Mouse (Mus musculus) embryonic fibroblast, embryonic 13.5 days (primary cell): ENCODE data around the gene Rhox4c. TPM values are rescaled to one million over a fixed set of nuclear protein-coding genes. Genes with fewer than 3 reads are reported as not detected.
"Not testable (repeated sequence)": the region's sequence is repeated elsewhere in the genome, so short reads cannot be mapped to it uniquely, and the experiment has no call there.

ENCODE experiments used
- H3K27ac ChIP-seq: 2 replicates; pipeline ENCODE4 v1.5.1; 2012; ENCODE audit warnings: low read length, control low read depth, inconsistent platforms; ENCODE audit not compliant: insufficient read depth
- H3K4me1 ChIP-seq: 2 replicates; pipeline ENCODE4 v1.6.1; 2011; ENCODE audit warnings: low read length; ENCODE audit not compliant: control insufficient read depth, insufficient read depth
- H3K4me3 ChIP-seq: 2 replicates; pipeline ENCODE4 v1.5.1; 2011; ENCODE audit warnings: mild to moderate bottlenecking, control low read depth, low read length; ENCODE audit not compliant: insufficient read depth
- polyA plus RNA-seq: library from polyadenylated mRNA; stranded (reverse); fragments of >200 nt; gene quantifications from 2 replicates; pipeline ENCODE4 v1.2.4, GENCODE M21; 2011; ENCODE audit warnings: low read depth; ENCODE audit not compliant: missing spikeins, insufficient read length

Rhox4c gene
- polyA plus RNA-seq = not detected in 2 replicates

DNA sequence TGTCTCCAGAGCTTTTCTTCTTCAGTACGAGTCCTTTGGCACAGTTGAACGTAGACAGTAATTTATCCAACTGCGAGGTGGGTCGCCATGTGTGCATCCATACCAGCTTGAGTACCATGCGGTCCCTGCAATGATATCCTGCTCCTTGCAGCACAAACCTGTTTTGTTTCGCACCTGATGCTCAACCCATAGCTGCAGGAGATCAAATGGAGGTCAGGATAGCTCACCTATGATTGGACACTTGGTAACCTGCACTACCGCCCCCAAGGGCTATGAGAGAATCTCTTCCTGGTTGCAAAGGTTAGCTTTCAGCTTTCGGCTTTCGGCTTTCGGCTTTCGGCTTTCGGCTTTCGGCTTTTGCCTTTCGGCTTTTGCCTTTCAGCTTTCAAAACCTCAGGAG is at the start of gene Rhox4c:
TSS of gene Rhox4c (plus strand) at position 301 of the 400 bp plus-strand sequence.
- H3K27ac ChIP-seq, H3K4me3 ChIP-seq, H3K4me1 ChIP-seq: not testable (repeated sequence)

DNA sequence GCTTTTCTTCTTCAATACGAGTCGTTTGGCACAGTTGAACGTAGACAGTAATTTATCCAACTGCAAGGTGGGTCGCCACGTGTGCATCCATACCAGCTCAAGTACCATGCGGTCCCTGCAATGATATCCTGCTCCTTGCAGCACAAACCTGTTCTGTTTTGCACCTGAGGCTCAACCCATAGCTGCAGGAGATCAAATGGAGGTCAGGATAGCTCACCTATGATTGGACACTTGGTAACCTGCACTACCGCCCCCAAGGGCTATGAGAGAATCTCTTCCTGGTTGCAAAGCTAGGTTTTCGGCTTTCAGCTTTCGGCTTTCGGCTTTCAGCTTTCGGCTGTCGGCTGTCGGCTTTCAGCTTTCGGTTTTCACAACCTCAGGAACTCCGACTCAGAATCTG is 47.9 kb upstream of the Rhox4c start, which contains the start of gene Rhox4b:
TSS of gene Rhox4b (plus strand) at position 301 of the 400 bp plus-strand sequence.
- H3K4me3 ChIP-seq, H3K27ac ChIP-seq: not testable (repeated sequence)

DNA sequence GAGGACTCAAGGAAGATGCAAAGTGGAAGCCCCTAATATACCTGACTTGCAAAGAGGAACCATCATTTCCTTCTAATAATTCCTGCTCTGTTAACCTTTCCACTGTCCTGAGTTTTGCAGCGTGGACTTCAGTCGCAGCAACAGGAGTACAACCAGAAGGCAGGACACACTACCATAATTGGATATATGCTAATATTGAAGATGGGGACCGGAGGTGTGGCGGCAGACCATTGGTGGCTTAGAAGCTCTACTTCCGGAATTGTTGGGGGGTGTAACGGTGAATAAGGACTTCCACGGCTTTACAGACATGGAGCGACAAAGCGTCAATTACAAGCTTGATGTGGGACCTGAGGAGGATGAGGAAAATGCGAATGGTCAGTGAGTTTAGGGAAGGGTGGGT is 26.8 kb upstream of the Rhox4c start, which contains the start of gene Rhox2c:
TSS of gene Rhox2c (plus strand) at position 301 of the 400 bp plus-strand sequence.
- H3K27ac ChIP-seq, H3K4me3 ChIP-seq, H3K4me1 ChIP-seq: not testable (repeated sequence)

More for the DNA sequence above, 47.9 kb upstream of the Rhox4c start, which contains the start of gene Rhox4b:
- H3K4me1 ChIP-seq = not testable (repeated sequence)

DNA sequence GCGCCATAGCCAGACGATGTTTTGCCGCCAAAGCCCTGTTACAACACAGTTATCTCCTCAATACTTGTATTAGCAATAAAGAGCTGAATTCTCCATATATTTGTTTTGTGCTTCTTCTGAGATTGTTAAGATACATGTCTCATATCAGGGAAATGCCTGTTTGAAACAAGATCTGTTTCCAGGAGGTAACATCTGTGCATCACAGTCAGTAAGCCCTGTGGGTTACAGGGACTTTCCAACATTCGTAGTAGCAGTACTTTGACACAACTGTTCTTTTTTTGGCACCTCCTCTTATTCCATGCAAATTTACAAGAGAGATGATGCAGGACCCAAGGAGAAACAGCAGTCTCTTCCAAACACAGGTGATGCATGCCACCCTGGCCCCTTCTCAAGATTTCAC is 21.9 kb upstream of the Rhox4c start, which contains the start of gene Rhox3c:
TSS of gene Rhox3c (plus strand) at position 301 of the 400 bp plus-strand sequence.
- not testable (repeated sequence) for H3K4me3 ChIP-seq, H3K4me1 ChIP-seq, H3K27ac ChIP-seq

DNA sequence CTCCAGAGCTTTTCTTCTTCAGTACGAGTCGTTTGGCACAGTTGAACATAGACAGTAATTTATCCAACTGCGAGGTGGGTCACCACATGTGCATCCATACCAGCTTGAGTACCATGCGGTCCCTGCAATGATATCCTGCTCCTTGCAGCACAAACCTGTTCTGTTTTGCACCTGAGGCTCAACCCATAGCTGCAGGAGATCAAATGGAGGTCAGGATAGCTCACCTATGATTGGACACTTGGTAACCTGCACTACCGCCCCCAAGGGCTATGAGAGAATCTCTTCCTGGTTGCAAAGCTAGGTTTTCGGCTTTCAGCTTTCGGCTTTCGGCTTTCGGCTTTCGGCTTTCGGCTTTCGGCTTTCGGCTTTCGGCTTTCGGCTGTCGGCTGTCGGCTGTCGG is 33.9 kb downstream of the Rhox4c start, which contains the start of gene Rhox4d:
TSS of gene Rhox4d (plus strand) at position 301 of the 400 bp plus-strand sequence.
- H3K27ac ChIP-seq, H3K4me3 ChIP-seq, H3K4me1 ChIP-seq: not testable (repeated sequence)

DNA sequence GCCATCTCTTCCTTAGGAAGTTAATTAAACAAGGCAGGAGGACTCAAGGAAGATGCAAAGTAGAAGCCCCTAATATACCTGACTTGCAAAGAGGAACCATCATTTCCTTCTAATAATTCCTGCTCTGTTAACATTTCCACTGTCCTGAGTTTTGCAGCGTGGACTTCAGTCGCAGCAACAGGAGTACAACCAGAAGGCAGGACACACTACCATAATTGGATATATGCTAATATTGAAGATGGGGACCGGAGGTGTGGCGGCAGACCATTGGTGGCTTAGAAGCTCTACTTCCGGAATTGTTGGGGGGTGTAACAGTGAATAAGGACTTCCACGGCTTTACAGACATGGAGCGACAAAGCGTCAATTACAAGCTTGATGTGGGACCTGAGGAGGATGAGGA is 50.0 kb downstream of the Rhox4c start, which contains the start of gene Rhox2e:
TSS of gene Rhox2e (plus strand) at position 301 of the 400 bp plus-strand sequence.
- not testable (repeated sequence) for H3K4me3 ChIP-seq, H3K27ac ChIP-seq, H3K4me1 ChIP-seq

Other genes with a start within 250 kb of the Rhox4c start
- gene Rhox2a, start 235.4 kb upstream of the Rhox4c start, polyA plus RNA-seq = not detected in 2 replicates
- not detected in 2 replicates for gene Rhox3a, start 230.4 kb upstream of the Rhox4c start, polyA plus RNA-seq
- gene Rhox4a, start 215.0 kb upstream of the Rhox4c start, polyA plus RNA-seq = not detected in 2 replicates
- gene Rhox3a2, start 100.3 kb upstream of the Rhox4c start, polyA plus RNA-seq = not detected in 2 replicates
- not detected in 2 replicates for gene Rhox4a2, start 89.5 kb upstream of the Rhox4c start, polyA plus RNA-seq
- gene Rhox2b, start 68.3 kb upstream of the Rhox4c start, polyA plus RNA-seq = not detected in 2 replicates
- not detected in 2 replicates for gene Rhox4b, start 47.8 kb upstream of the Rhox4c start, polyA plus RNA-seq
- gene Rhox2c, start 26.7 kb upstream of the Rhox4c start, polyA plus RNA-seq = not detected in 2 replicates
- not detected in 2 replicates for gene Rhox3c, start 21.8 kb upstream of the Rhox4c start, polyA plus RNA-seq
- gene Rhox2d, start 13.1 kb downstream of the Rhox4c start, polyA plus RNA-seq = not detected in 2 replicates
- not detected in 2 replicates for gene Rhox4d, start 34.0 kb downstream of the Rhox4c start, polyA plus RNA-seq
- gene Rhox2e, start 50.1 kb downstream of the Rhox4c start, polyA plus RNA-seq = not detected in 2 replicates
- not detected in 2 replicates for gene Rhox3e, start 61.7 kb downstream of the Rhox4c start, polyA plus RNA-seq
- not detected in 2 replicates for gene Rhox4e, start 77.1 kb downstream of the Rhox4c start, polyA plus RNA-seq
- gene Rhox2f, start 91.1 kb downstream of the Rhox4c start, polyA plus RNA-seq = not detected in 2 replicates
- gene Rhox3f, start 100.7 kb downstream of the Rhox4c start, polyA plus RNA-seq = not detected in 2 replicates
- gene Rhox4f, start 127.4 kb downstream of the Rhox4c start, polyA plus RNA-seq = not detected in 2 replicates
- gene Rhox3g, start 148.3 kb downstream of the Rhox4c start, polyA plus RNA-seq = not detected in 2 replicates
- not detected in 2 replicates for gene Rhox2g, start 163.1 kb downstream of the Rhox4c start, polyA plus RNA-seq
- not detected in 2 replicates for gene Rhox4g, start 171.0 kb downstream of the Rhox4c start, polyA plus RNA-seq
- not detected in 2 replicates for gene Rhox3h, start 188.4 kb downstream of the Rhox4c start, polyA plus RNA-seq
- not detected in 2 replicates for gene Rhox2h, start 192.9 kb downstream of the Rhox4c start, polyA plus RNA-seq